Mouse (Mus musculus): Measurements from ENCODE around the gene Eme1.
A peak's percentile ranks its signal among the peaks of the same experiment; 100 is the strongest.

Gene Eme1

GRCm38 (mm10) chr11:94597319-94597718 is 56.4 kb downstream of the Eme1 start:
- no peak for DNase-seq (ENCODE audit: low spot score in 2 of 2)

GRCm38 (mm10) chr11:94596311-94596852 is 57.4 kb downstream of the Eme1 start:
- peak in 1 of 2 experiments; percentile 44 for DNase-seq (ENCODE audit: low spot score in 2 of 2)

Measured in thymus, postnatal 10 days (tissue).